25 mouse cellular contexts compared by ENCODE assay signal in the genomic region with DNA sequence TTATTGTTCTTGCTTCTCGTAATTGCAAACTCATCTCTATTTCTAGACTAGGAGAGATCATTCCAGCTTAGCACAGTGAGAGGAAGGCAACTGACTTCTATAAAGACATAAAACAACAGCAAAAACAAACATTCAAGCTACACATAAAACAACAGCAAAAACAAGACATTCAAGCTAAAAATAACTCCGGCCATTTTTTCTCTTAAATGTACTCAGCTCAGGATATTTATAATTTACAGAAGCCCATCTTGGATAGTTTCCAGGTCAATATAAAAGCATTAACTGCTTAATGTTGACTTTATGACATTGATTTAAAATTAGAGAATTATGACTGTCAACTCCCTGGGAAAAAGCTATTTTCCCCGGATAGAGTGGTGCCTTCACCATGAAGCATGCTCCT.
"Had no signal": no experiment of that assay in that cellular context is flagged by ENCODE, and none has a peak within 500 bp of the region (broad histone marks: within the 10 kb centered on the region; RNA-seq: fewer than 3 reads in every experiment).

No protein-coding gene starts in this region.

- ATAC-seq: forebrain, embryonic 16.5 days; hindbrain, embryonic 16.5 days; inflammation-experienced regulatory T-cells, adult 6 months; intestine, embryonic 15.5 days; intestine, postnatal 0 days had no signal

- H3K36me3 ChIP-seq: heart, embryonic 10.5 days; heart, embryonic 12.5 days; hindbrain, embryonic 10.5 days; hindbrain, embryonic 12.5 days; intestine, embryonic 15.5 days; limb, embryonic 10.5 days; limb, embryonic 12.5 days had no signal

- H3K4me3 ChIP-seq: gastrocnemius, adult 2 months; heart, embryonic 10.5 days; heart, embryonic 12.5 days; hindbrain, embryonic 10.5 days; hindbrain, embryonic 12.5 days; intestine, embryonic 15.5 days; layer of hippocampus, adult 2 months; left cerebral cortex, adult 2 months; limb, embryonic 10.5 days; limb, embryonic 12.5 days had no signal

- H3K27me3 ChIP-seq: heart, embryonic 12.5 days; hindbrain, embryonic 12.5 days; intestine, embryonic 15.5 days had no signal

- H3K4me2 ChIP-seq: heart, embryonic 12.5 days; hindbrain, embryonic 12.5 days; hindbrain, embryonic 14.5 days; intestine, embryonic 15.5 days; limb, embryonic 12.5 days had no signal

- H3K9ac ChIP-seq: heart, embryonic 12.5 days; hindbrain, embryonic 12.5 days; hindbrain, embryonic 14.5 days; intestine, embryonic 15.5 days; limb, embryonic 12.5 days had no signal

- H3K27ac ChIP-seq: gastrocnemius, adult 2 months; heart, embryonic 10.5 days; hindbrain, embryonic 10.5 days; hindbrain, embryonic 12.5 days; hindbrain, embryonic 14.5 days; intestine, embryonic 15.5 days; layer of hippocampus, adult 2 months; left cerebral cortex, adult 2 months; limb, embryonic 10.5 days; limb, embryonic 12.5 days had no signal

- DNase-seq: gastrocnemius, adult 2 months; gastrocnemius, postnatal 10 days; gastrocnemius, postnatal 25 days; heart, adult 18-20 months; heart, postnatal 10 days; heart, postnatal 4 days; kidney, adult 8-10 months; kidney, postnatal 10 days; kidney, postnatal 25 days; kidney, postnatal 4 days; liver had no signal

- H3K4me1 ChIP-seq: heart, embryonic 12.5 days; hindbrain, embryonic 10.5 days; hindbrain, embryonic 12.5 days had no signal

- H3K9me3 ChIP-seq: heart, embryonic 10.5 days; heart, embryonic 12.5 days; hindbrain, embryonic 10.5 days; hindbrain, embryonic 12.5 days; intestine, embryonic 15.5 days; limb, embryonic 10.5 days; limb, embryonic 12.5 days had no signal
